Mouse (Mus musculus) small intestine, adult 2 months (tissue): ENCODE results near the gene Mettl7a1. TPM values are rescaled to one million over a fixed set of nuclear protein-coding genes. Genes with fewer than 3 reads are reported as not detected.
"Not testable (repeated sequence)": the region's sequence is repeated elsewhere in the genome, so short reads cannot be mapped to it uniquely, and the experiment has no call there.

ENCODE experiments used
- H3K27ac ChIP-seq: fragments of 200-500 bp; 2 replicates; pipeline ENCODE4 v1.5.1; 2012; ENCODE audit warnings: low read depth, low read length, control low read depth, inconsistent platforms; ENCODE audit not compliant: insufficient read depth
- H3K27me3 ChIP-seq: fragments of 200-500 bp; 2 replicates; pipeline ENCODE4 v1.6.1; 2012; ENCODE audit warnings: mild to moderate bottlenecking, moderate library complexity, low read length, inconsistent platforms; ENCODE audit not compliant: control insufficient read depth, insufficient read depth
- H3K36me3 ChIP-seq: fragments of 200-500 bp; 2 replicates; pipeline ENCODE4 v1.6.1; 2012; ENCODE audit warnings: mild to moderate bottlenecking, low read length, control low read depth, inconsistent platforms; ENCODE audit not compliant: control insufficient read depth, insufficient read depth
- H3K4me1 ChIP-seq: fragments of 200-500 bp; 2 replicates; pipeline ENCODE4 v1.6.1; 2012; ENCODE audit warnings: low read length, inconsistent platforms, mixed read lengths; ENCODE audit not compliant: control insufficient read depth, insufficient read depth, insufficient read length
- H3K4me3 ChIP-seq: fragments of 200-500 bp; 2 replicates; pipeline ENCODE4 v1.5.1; 2012; ENCODE audit warnings: low read depth, mild to moderate bottlenecking, control low read depth, inconsistent platforms, low read length, moderate library complexity
- CTCF ChIP-seq: fragments of 200-500 bp; IDR thresholded peaks from 2 replicates; pipeline ENCODE4 v1.5.1; 2012; ENCODE audit warnings: low read depth, mild to moderate bottlenecking, control low read depth, inconsistent platforms, low read length, moderate library complexity, mixed read lengths; ENCODE audit not compliant: insufficient replicate concordance, insufficient read length; ENCODE audit errors: extremely low read depth
- POLR2A ChIP-seq: fragments of 200-500 bp; IDR thresholded peaks from 2 replicates; pipeline ENCODE4 v1.6.1; 2012; ENCODE audit warnings: low read depth, mild to moderate bottlenecking, control low read depth, inconsistent platforms, low read length, moderate library complexity
- WGBS: fragments of 180-500 bp; shearing (Covaris S2); methylation state at CpG from one replicate; pipeline ENCODE4 v1.1.7; 2018; 5-methylcytosine and 5-hydroxymethylcytosine counted together
- polyA plus RNA-seq: library from polyadenylated mRNA; depleted of rRNA; stranded (reverse); fragments of >200 nt; gene quantifications from 2 replicates; pipeline ENCODE4 v1.2.3, GENCODE M21; 2012; rRNA removed

Gene Mettl7a1
- polyA plus RNA-seq, 1 experiment, result 16.4 TPM

- no peak within 1 kb of the TSS for H3K4me3 ChIP-seq
- 60% methylated on average over 10 of the region's 10 CpGs for WGBS
- peaks cover 15% of the 10 kb centered on the region for H3K27me3 ChIP-seq
- no peaks in the 10 kb centered on the region for H3K4me1 ChIP-seq
- no peak within 1 kb of the TSS for H3K27ac ChIP-seq
- no peaks in the 10 kb centered on the region for H3K36me3 ChIP-seq
- TF ChIP-seq POLR2A, result no peak
- TF ChIP-seq CTCF, result no peak
Measured at GRCm38 (mm10) chr15:100352711-100353250, 48.8 kb downstream of the Mettl7a1 start, which contains the start of the genes Methig1 and Mettl7a2. TSS of gene Methig1 (plus strand) at chr15:100353149. TSS of gene Mettl7a2 (plus strand) at chr15:100353200.

DNA sequence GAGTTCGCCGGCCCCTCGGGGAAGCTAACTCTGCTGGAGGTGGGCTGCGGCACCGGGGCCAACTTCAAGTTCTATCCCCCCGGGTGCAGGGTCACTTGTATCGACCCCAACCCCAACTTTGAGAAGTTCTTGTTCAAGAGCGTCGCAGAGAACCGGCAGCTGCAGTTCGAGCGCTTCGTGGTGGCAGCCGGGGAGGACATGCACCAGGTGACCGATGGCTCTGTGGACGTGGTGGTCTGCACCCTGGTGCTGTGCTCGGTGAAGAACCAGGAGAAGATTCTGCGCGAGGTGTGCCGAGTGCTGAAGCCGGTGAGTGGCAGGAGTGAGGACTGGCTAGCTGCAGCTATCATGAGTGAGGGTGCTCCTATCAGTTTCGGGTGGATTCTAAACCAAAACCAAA is 49.5 kb downstream of the Mettl7a1 start:
- H3K4me3 ChIP-seq, H3K36me3 ChIP-seq, H3K27ac ChIP-seq, H3K4me1 ChIP-seq: not testable (repeated sequence)
- H3K27me3 ChIP-seq, result peaks cover 15% of the 10 kb centered on the region
- WGBS, result 96% methylated on average over 21 of the region's 22 CpGs

DNA sequence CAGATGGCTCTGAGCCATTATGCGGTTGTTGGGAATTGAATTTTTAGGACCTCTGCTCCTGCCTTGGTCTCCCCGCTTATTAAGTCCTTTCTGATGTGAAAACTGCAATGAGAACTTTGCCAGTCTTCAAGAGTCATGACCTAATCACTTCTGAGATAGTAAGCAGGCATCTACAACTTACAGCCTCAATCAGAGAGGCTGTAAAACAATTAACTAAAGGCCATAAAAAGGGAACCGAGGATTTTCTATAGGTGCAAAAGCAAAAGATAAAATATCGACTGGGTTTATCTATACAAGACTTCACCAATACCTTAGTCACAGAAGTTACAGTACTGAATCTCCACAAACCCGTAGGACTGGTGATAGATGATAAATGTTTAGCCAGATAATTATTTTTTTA is 51.9 kb downstream of the Mettl7a1 start:
- TF ChIP-seq CTCF (no peak), POLR2A (no peak)
- no peaks in the 10 kb centered on the region for H3K36me3 ChIP-seq
- H3K4me3 ChIP-seq, result no peak overlapping the region
- WGBS, result 16% methylated on average over 5 of the region's 5 CpGs
- no peaks in the 10 kb centered on the region for H3K4me1 ChIP-seq
- peaks cover 20% of the 10 kb centered on the region for H3K27me3 ChIP-seq
- H3K27ac ChIP-seq, result no peak overlapping the region

DNA sequence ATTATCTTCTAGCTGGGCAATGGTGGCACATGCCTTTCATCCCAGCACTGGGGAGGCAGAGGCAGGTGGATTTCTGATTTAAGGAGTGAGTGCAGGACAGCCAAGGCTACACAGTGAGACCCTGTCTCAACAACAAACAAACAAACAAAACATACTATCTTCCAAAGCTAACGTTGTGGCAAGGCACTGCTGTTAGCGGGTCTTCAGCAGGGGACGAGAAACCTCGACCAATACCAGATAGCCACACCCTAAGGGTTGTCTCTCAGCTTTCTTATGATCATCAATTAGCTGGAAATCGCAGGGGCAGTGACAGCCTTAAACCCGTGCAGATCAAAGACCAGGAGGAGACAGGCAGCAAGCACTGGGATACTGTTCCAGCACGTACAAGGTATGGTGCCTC is 60.3 kb downstream of the Mettl7a1 start, which contains the start of gene Higd1c:
Gene Higd1c, plus strand, starts transcription at position 301 of the 400 bp plus-strand sequence.
- WGBS, result 73% methylated on average over 7 of the region's 7 CpGs
- H3K4me3 ChIP-seq, result no peak within 1 kb of the TSS
- no peaks in the 10 kb centered on the region for H3K36me3 ChIP-seq
- no peaks in the 10 kb centered on the region for H3K4me1 ChIP-seq
- H3K27ac ChIP-seq, result no peak within 1 kb of the TSS
- H3K27me3 ChIP-seq, result peaks cover 25% of the 10 kb centered on the region; the same call in 1 of the 2 replicates
- no peak for TF ChIP-seq POLR2A
- no peak for TF ChIP-seq CTCF

- H3K27ac ChIP-seq, H3K4me1 ChIP-seq, H3K4me3 ChIP-seq, H3K36me3 ChIP-seq: not testable (repeated sequence)
- WGBS, result 58% methylated on average over 9 of the region's 9 CpGs
- H3K27me3 ChIP-seq, result peaks cover 22% of the 10 kb centered on the region; the same call in 1 of the 2 replicates
Measured at GRCm38 (mm10) chr15:100365967-100366366, 62.0 kb downstream of the Mettl7a1 start.

DNA sequence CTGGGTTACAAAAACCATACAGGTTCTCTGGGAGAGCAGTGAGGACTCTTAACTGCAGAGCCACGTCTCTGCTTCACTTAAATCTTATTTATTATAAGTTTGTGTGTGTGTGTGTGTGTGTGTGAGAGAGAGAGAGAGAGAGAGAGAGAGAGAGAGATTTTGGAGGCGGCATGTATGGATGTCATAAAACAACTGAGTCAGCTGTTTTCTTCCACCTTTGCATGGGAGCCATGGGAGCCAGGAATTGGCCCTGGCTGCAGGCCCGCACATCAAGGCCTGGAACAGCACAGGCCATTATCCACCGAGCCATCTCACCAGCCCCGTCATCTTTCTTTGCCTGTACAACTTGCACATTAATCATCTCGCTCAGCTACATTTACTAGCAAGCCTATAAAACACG is 63.2 kb downstream of the Mettl7a1 start:
- WGBS, result 82% methylated on average over 7 of the region's 7 CpGs
- Histone ChIP-seq H3K4me1 (no peaks in the 10 kb centered on the region), H3K27me3 (peaks cover 22% of the 10 kb centered on the region; the same call in 1 of the 2 replicates), H3K4me3 (no peak overlapping the region), H3K36me3 (no peaks in the 10 kb centered on the region), H3K27ac (no peak overlapping the region)
- TF ChIP-seq CTCF, result no peak
- no peak for TF ChIP-seq POLR2A

GRCm38 (mm10) chr15:100375066-100375465 is 71.1 kb downstream of the Mettl7a1 start:
- Histone ChIP-seq H3K27ac (no peak overlapping the region), H3K27me3 (peaks cover 4% of the 10 kb centered on the region; the same call in 1 of the 2 replicates), H3K4me1 (peaks cover 1% of the 10 kb centered on the region; the same call in 1 of the 2 replicates), H3K36me3 (no peaks in the 10 kb centered on the region), H3K4me3 (no peak overlapping the region)
- TF ChIP-seq CTCF, result peak; percentile 36; the same call in 1 of the 2 replicates
- no peak for TF ChIP-seq POLR2A
- 45% methylated on average over 5 of the region's 5 CpGs for WGBS

GRCm38 (mm10) chr15:100377847-100378505 is 74.0 kb downstream of the Mettl7a1 start:
- H3K27ac ChIP-seq, H3K4me3 ChIP-seq, H3K4me1 ChIP-seq, H3K27me3 ChIP-seq, H3K36me3 ChIP-seq: not testable (repeated sequence)
- WGBS, result 35% methylated on average over 4 of the region's 9 CpGs

Other genes starting within 250 kb of the Mettl7a1 start
- 24.4 and 41.8 TPM in 2 replicates for gene Atf1, start 76.3 kb upstream of the Mettl7a1 start, polyA plus RNA-seq
- gene Tmprss12, start 23.3 kb upstream of the Mettl7a1 start, polyA plus RNA-seq, result not detected in 2 replicates
- gene Mettl7a3, start 30.8 kb downstream of the Mettl7a1 start, polyA plus RNA-seq, result not detected in 2 replicates
- gene Methig1, start 49.0 kb downstream of the Mettl7a1 start, polyA plus RNA-seq, result not detected in 2 replicates
- not detected in 2 replicates for gene Mettl7a2, start 49.1 kb downstream of the Mettl7a1 start, polyA plus RNA-seq
- gene Higd1c, start 60.4 kb downstream of the Mettl7a1 start, polyA plus RNA-seq, result not detected in 2 replicates
- gene Gm5475, start 118.0 kb downstream of the Mettl7a1 start, polyA plus RNA-seq, result 0.13 and 0.20 TPM in 2 replicates
- gene Slc11a2, start 120.9 kb downstream of the Mettl7a1 start, polyA plus RNA-seq, result 39.4 and 138 TPM in 2 replicates
- 16.3 and 26.1 TPM in 2 replicates for gene Letmd1, start 164.9 kb downstream of the Mettl7a1 start, polyA plus RNA-seq
- 0.62 and 0.96 TPM in 2 replicates for gene Csrnp2, start 191.3 kb downstream of the Mettl7a1 start, polyA plus RNA-seq
- 1.7 and 2.1 TPM in 2 replicates for gene Tfcp2, start 247.9 kb downstream of the Mettl7a1 start, polyA plus RNA-seq